Comparison of ENCODE assay signal across 35 mouse cellular contexts in genomic region chr1:164220261-164220660, GRCm38 (mm10).
"Had no signal": no experiment of that assay in that cellular context is flagged by ENCODE, and none has a peak within 500 bp of the region (broad histone marks: within the 10 kb centered on the region; RNA-seq: fewer than 3 reads in every experiment).

No protein-coding gene starts in this region.

- H3K27me3 ChIP-seq: heart, embryonic 12.5 days; heart, embryonic 15.5 days; intestine, embryonic 15.5 days had no signal

- H3K36me3 ChIP-seq: heart, embryonic 10.5 days; heart, embryonic 12.5 days; heart, embryonic 13.5 days; heart, embryonic 15.5 days; hindbrain, embryonic 10.5 days; hindbrain, embryonic 12.5 days; hindbrain, embryonic 13.5 days; hindbrain, embryonic 15.5 days; intestine, embryonic 15.5 days; kidney, embryonic 15.5 days had no signal

- ATAC-seq: hindbrain, embryonic 16.5 days; hindbrain, postnatal 0 days; inflammation-experienced regulatory T-cells, adult 6 months; intestine, embryonic 15.5 days; intestine, embryonic 16.5 days; intestine, postnatal 0 days had no signal

- H3K9ac ChIP-seq: heart, embryonic 12.5 days; heart, embryonic 13.5 days; heart, embryonic 15.5 days; hindbrain, embryonic 12.5 days; hindbrain, embryonic 13.5 days; hindbrain, embryonic 14.5 days; hindbrain, embryonic 15.5 days; intestine, embryonic 15.5 days; kidney, embryonic 15.5 days had no signal

- H3K4me2 ChIP-seq: heart, embryonic 11.5 days; heart, embryonic 12.5 days; heart, embryonic 13.5 days; heart, embryonic 15.5 days; hindbrain, embryonic 12.5 days; hindbrain, embryonic 13.5 days; hindbrain, embryonic 14.5 days; hindbrain, embryonic 15.5 days; intestine, embryonic 15.5 days; kidney, embryonic 15.5 days had no signal

- H3K4me1 ChIP-seq: intestine, embryonic 15.5 days had no signal

- H3K9me3 ChIP-seq: heart, embryonic 10.5 days; heart, embryonic 12.5 days; heart, embryonic 13.5 days; heart, embryonic 15.5 days; hindbrain, embryonic 10.5 days; hindbrain, embryonic 12.5 days; hindbrain, embryonic 13.5 days; hindbrain, embryonic 15.5 days; intestine, embryonic 15.5 days; kidney, embryonic 15.5 days had no signal

- H3K4me3 ChIP-seq: heart, embryonic 10.5 days; heart, embryonic 12.5 days; heart, embryonic 13.5 days; heart, embryonic 15.5 days; hindbrain, embryonic 10.5 days; hindbrain, embryonic 12.5 days; hindbrain, embryonic 13.5 days; hindbrain, embryonic 15.5 days; intestine, embryonic 15.5 days; kidney, embryonic 15.5 days; layer of hippocampus, adult 2 months had no signal

- H3K27ac ChIP-seq: heart, embryonic 10.5 days; heart, embryonic 13.5 days; heart, embryonic 15.5 days; hindbrain, embryonic 10.5 days; hindbrain, embryonic 12.5 days; hindbrain, embryonic 13.5 days; hindbrain, embryonic 14.5 days; hindbrain, embryonic 15.5 days; hindbrain, postnatal 0 days; intestine, embryonic 15.5 days; kidney, embryonic 15.5 days; kidney, postnatal 0 days; layer of hippocampus, adult 2 months had no signal

- DNase-seq: heart, postnatal 10 days; heart, postnatal 14 days; heart, postnatal 36 days; heart, postnatal 4 days; kidney, adult 11 months; kidney, adult 18-20 months; kidney, adult 2 months; kidney, adult 8-10 months; kidney, adult 9 months; kidney, postnatal 10 days; kidney, postnatal 14 days; kidney, postnatal 25 days; kidney, postnatal 36 days; kidney, postnatal 4 days; layer of hippocampus, adult 9-11 months; layer of hippocampus, postnatal 36 days had no signal
